Mouse (Mus musculus): Measurements from ENCODE around the gene Setd1b. TPM values are rescaled to one million over a fixed set of nuclear protein-coding genes. Genes with fewer than 3 reads are reported as not detected.

The Setd1b gene
- total RNA-seq, 2 experiments from 2014 or later, result 31.2 to 39.4 TPM

- no peak for DNase-seq (ENCODE audit: low spot score in 2 of 2)
- TF ChIP-seq CTCF (conservative IDR thresholded peaks at IDR 0.05), result no peak
- Histone ChIP-seq H3K27ac (no peak overlapping the region), H3K4me3 (no peak overlapping the region)
Measured at GRCm38 (mm10) chr5:123116080-123116479, 25.9 kb upstream of the Setd1b start.

DNA sequence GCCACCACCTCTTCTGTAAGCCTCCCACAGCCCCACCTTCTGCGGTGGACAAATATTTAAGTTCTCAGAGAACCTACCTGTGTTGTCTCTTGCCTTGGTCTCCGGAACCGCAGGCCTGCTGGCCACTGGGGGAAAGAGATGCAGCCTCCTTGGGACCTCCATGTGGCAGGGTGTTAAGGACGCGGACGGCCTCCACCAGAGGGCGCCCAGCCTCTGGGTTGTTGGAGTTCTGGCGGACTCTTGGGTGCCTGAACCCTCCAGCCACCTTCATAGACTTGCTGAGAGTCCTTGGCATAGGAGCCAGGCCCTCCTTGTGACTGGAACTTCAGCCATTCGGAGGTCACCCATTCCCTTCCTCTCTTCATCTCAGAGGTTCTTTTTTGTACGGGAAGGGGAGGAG is 24.7 kb upstream of the Setd1b start:
- H3K27ac ChIP-seq, result no peak overlapping the region
- peak in 1 of 2 experiments; percentile 80 for DNase-seq (ENCODE audit: low spot score in 2 of 2)
- TF ChIP-seq CTCF (conservative IDR thresholded peaks at IDR 0.05), result peak; percentile 89
- no peak overlapping the region for H3K4me3 ChIP-seq

- no peak for TF ChIP-seq CTCF (conservative IDR thresholded peaks at IDR 0.05)
- Histone ChIP-seq H3K27ac (no peak overlapping the region), H3K4me3 (no peak overlapping the region)
- DNase-seq (ENCODE audit: low spot score in 2 of 2), result no peak
Measured at GRCm38 (mm10) chr5:123117773-123118172, 24.2 kb upstream of the Setd1b start.

DNA sequence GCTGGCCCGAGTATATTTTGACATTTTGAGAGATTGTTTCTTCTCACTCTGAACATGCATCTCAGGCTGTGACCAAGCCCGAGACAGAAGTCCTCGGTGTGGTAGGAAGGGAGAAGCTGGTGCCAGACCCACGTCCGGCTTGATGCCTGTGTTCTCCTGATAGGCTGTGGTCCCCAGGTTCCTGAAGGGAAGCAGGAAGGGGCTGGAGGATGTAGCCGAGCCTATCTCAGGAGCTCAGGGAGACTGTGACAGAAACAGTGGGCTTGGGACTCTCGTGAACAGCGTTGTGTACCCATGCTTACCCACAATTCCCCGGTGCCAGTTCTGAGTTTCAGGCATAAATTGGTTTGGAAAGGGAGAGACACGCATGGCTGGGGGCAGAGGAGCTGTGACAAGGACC is 23.2 kb upstream of the Setd1b start:
- TF ChIP-seq CTCF (conservative IDR thresholded peaks at IDR 0.05), result no peak
- H3K27ac ChIP-seq, result no peak overlapping the region
- H3K4me3 ChIP-seq, result no peak overlapping the region
- no peak for DNase-seq (ENCODE audit: low spot score in 2 of 2)

DNA sequence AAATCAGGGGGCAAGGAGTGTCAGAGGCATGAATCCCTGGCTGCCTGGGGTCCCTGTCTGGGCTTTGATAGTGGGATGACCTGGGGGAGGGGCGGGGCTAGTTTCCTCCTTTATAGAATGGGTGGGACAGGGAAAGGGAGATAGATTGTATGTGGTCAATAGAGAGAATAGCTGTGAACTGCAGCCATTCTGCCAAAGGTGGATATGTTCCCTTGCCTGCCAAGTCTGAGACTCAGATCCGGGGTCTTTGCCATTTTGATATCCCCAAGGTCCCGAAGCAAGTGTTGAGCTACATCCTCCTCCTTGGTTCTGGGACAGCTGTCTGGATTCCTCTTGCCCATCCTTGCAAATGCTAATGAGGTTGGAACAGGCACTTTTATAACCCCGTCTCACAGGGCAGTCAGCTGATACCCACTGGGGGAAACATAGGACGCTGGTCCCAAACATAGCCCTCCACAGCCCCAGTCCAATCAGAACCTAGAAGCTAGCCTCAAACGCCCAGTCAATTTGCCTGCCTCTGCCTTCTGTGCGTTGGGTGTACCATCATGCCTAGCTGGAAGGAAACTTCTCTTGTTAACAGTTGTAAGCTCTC is 21.3 kb upstream of the Setd1b start:
- Histone ChIP-seq H3K4me3 (no peak overlapping the region), H3K27ac (no peak overlapping the region)
- no peak for DNase-seq (ENCODE audit: low spot score in 2 of 2)
- TF ChIP-seq CTCF (conservative IDR thresholded peaks at IDR 0.05), result no peak

- no peak overlapping the region for H3K27ac ChIP-seq
- H3K4me3 ChIP-seq, result no peak overlapping the region
- no peak for DNase-seq (ENCODE audit: low spot score in 2 of 2)
- TF ChIP-seq CTCF (conservative IDR thresholded peaks at IDR 0.05), result peak; percentile 69
Measured at GRCm38 (mm10) chr5:123122181-123122580, 19.8 kb upstream of the Setd1b start.

DNA sequence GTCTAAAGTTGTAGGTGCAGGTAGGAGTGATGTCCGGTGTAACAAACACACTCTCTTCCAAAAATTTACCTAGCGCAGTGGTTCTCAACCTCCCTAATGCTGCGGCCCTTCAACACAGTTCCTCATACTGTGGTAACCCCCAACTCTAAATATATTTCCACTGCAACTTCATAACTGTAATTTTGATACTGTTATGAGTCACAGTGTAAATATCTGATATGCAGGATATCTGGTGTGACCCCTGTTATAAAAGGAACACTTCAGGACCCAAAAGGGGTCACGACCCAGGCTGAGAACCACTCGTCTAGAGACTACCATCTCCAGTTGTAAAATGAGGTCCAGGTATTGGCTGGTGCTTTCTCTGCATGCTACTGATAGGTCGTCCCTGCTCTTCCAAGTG is 16.9 kb upstream of the Setd1b start:
- H3K27ac ChIP-seq, result no peak overlapping the region
- DNase-seq (ENCODE audit: low spot score in 2 of 2), result no peak
- no peak for TF ChIP-seq CTCF (conservative IDR thresholded peaks at IDR 0.05)
- H3K4me3 ChIP-seq, result no peak overlapping the region

DNA sequence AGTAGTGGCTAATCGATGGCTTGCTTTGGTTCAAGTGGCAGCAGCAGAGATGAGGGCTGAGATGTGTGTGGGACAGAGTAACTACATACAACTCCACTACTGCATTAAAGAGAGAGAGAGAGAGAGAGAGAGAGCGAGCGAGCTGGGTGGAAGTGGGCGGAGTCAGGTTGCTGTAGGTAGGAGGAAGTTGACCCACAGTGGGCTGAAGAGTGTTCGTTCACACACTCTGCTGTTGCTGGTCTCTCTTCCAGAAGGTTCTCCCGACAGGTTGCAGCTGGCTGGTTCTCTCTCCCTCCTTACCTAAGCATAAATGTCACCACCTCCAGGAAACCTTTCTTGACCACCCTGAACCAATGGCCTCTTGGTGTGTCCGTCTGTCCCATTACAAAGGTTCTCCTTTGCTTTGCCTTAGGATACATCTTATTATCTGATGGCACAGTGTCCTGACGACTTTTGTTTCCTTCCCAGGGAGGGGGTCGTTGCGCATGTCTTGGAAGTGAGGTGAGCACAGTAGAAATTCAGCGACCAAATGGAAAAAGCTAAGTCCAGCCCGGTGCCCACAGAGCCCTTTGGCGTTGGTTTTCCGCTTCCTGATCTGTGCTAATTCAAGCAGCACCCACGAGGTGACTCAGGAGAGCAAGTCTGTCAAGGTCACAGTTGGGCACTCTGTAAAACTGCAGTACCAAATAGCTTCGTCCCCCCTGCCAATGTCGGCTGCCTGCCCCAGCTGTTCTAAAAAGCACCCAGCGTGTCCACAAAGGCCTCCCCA is 16.2 kb upstream of the Setd1b start:
- TF ChIP-seq CTCF (conservative IDR thresholded peaks at IDR 0.05), result no peak
- H3K27ac ChIP-seq, result no peak overlapping the region
- H3K4me3 ChIP-seq, result no peak overlapping the region
- DNase-seq (ENCODE audit: low spot score in 2 of 2), result no peak

- DNase-seq (ENCODE audit: low spot score in 2 of 2), result no peak
- no peak for TF ChIP-seq CTCF (conservative IDR thresholded peaks at IDR 0.05)
- Histone ChIP-seq H3K4me3 (no peak overlapping the region), H3K27ac (no peak overlapping the region)
Measured at GRCm38 (mm10) chr5:123127031-123127430, 15.0 kb upstream of the Setd1b start.

DNA sequence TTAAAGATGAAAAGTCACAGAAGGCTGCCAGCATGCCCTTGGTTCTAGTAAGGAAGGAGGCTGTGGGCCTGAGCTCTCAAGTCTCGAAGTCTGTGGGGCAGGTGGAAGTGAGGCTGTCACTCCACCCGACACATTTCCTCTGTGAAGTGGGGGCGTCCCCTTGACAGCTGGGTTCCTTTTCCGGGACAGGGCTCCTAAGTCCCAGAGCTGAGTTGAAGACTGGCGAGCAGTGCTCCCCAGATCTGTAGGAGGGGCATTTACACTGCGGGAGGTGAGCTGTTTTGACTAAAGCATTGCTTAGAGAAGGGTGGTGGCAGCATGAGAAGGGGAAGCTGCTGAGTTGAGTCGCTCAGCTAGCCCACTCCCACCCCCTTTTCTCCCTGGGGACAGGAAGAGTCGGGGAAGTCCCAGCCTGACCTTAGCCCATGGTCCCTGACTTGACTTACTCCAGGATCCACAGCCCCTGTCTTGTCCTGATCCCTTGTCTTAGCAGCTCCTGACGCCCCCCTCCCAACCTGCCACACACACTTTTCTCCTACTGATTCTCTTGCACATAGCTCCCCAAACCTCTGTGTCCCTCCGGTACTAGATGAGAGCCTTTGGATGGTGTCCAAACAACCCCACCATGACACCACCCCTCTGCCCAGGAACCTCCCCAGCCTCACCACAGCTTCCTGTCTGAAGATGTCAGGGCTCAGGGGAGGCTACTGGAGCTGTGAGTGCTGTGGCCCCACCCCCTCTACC is 13.4 kb upstream of the Setd1b start:
- Histone ChIP-seq H3K4me3 (no peak overlapping the region), H3K27ac (peak overlapping the region; percentile 39; the same call in 1 of the 2 replicates)
- no peak for TF ChIP-seq CTCF (conservative IDR thresholded peaks at IDR 0.05)
- DNase-seq (ENCODE audit: low spot score in 2 of 2), result no peak

GRCm38 (mm10) chr5:123129170-123129757 is 12.7 kb upstream of the Setd1b start:
- Histone ChIP-seq H3K27ac (peak overlapping the region; percentile 39; the same call in 1 of the 2 replicates), H3K4me3 (no peak overlapping the region)
- no peak for DNase-seq (ENCODE audit: low spot score in 2 of 2)
- TF ChIP-seq CTCF (conservative IDR thresholded peaks at IDR 0.05), result no peak

- TF ChIP-seq CTCF (conservative IDR thresholded peaks at IDR 0.05), result no peak
- peak overlapping the region; percentile 85; the same call in 1 of the 2 replicates for H3K4me3 ChIP-seq
- no peak for DNase-seq (ENCODE audit: low spot score in 2 of 2)
- no peak overlapping the region for H3K27ac ChIP-seq
Measured at GRCm38 (mm10) chr5:123130030-123130813, 11.8 kb upstream of the Setd1b start.
